Mouse (Mus musculus) liver, adult 2 months (tissue): ENCODE results near the gene Tekt1. TPM values are rescaled to one million over a fixed set of nuclear protein-coding genes. Genes with fewer than 3 reads are reported as not detected.
A peak's percentile ranks its signal among the peaks of the same experiment; 100 is the strongest.

Experiments
- DNase-seq: peaks from one replicate; pipeline ENCODE4 v3.0.0-alpha.2; 2011; ENCODE audit warnings: low read depth, low spot score; ENCODE audit errors: extremely low read depth
- H3K27ac ChIP-seq: fragments of 200-500 bp; replicated peaks from 2 replicates; pipeline ENCODE4 v1.5.1; 2012; ENCODE audit warnings: low read depth, mild to moderate bottlenecking, control low read depth, inconsistent platforms, low read length; ENCODE audit not compliant: insufficient read depth
- H3K27me3 ChIP-seq: fragments of 200-500 bp; 2 replicates; pipeline ENCODE4 v1.6.1; 2012; ENCODE audit warnings: mild to moderate bottlenecking, moderate library complexity, low read length, inconsistent platforms; ENCODE audit not compliant: control insufficient read depth, insufficient read depth
- H3K36me3 ChIP-seq: fragments of 200-500 bp; 2 replicates; pipeline ENCODE4 v1.6.1; 2012; ENCODE audit warnings: low read length, inconsistent platforms; ENCODE audit not compliant: control insufficient read depth, insufficient read depth
- H3K4me1 ChIP-seq: fragments of 200-500 bp; 2 replicates; pipeline ENCODE4 v1.6.1; 2011; ENCODE audit warnings: low read length; ENCODE audit not compliant: control insufficient read depth, insufficient read depth
- H3K4me3 ChIP-seq: fragments of 200-500 bp; 2 replicates; pipeline ENCODE4 v1.5.1; 2011; ENCODE audit warnings: low read depth, mild to moderate bottlenecking, control low read depth, low read length, moderate library complexity; ENCODE audit not compliant: insufficient read depth
- H3K79me2 ChIP-seq: fragments of 200-500 bp; 2 replicates; pipeline ENCODE4 v1.6.1; 2012; ENCODE audit warnings: inconsistent platforms, mild to moderate bottlenecking, low read length, moderate library complexity; ENCODE audit not compliant: control insufficient read depth, insufficient read depth
- H3K9ac ChIP-seq: fragments of 200-500 bp; 2 replicates; pipeline ENCODE4 v1.6.1; 2012; ENCODE audit warnings: low read depth, mild to moderate bottlenecking, control low read depth, inconsistent platforms, low read length
- CTCF ChIP-seq: fragments of 200-500 bp; IDR thresholded peaks from 2 replicates; pipeline ENCODE4 v1.5.1; 2011; ENCODE audit warnings: low read depth, low read length, control low read depth
- POLR2A ChIP-seq: fragments of 200-500 bp; IDR thresholded peaks from 2 replicates; pipeline ENCODE4 v1.6.1; 2011; ENCODE audit warnings: low read length, control low read depth; ENCODE audit not compliant: insufficient read depth; ENCODE audit errors: extremely low read depth
- WGBS: fragments of 180-500 bp; shearing (Covaris S2); methylation state at CpG from one replicate; pipeline ENCODE4 v1.1.7; 2018; 5-methylcytosine and 5-hydroxymethylcytosine counted together
- polyA plus RNA-seq: library from polyadenylated mRNA; depleted of rRNA; stranded (reverse); fragments of >200 nt; gene quantifications from 2 replicates; pipeline ENCODE4 v1.2.3, GENCODE M21; 2012
- total RNA-seq: library from RNA; depleted of rRNA; stranded (reverse); fragments of >200 nt; gene quantifications from 2 replicates; pipeline ENCODE4 v1.2.3, GENCODE M21; 2014

Tekt1 gene
- total and polyA plus RNA-seq, 2 experiments: not detected

GRCm38 (mm10) chr11:72379351-72379750 lies 17.1 kb upstream of the Tekt1 start:
- TF ChIP-seq POLR2A (no peak), CTCF (no peak)
- Histone ChIP-seq H3K9ac (no peak overlapping the region), H3K27me3 (no peaks in the 10 kb centered on the region), H3K79me2 (no peaks in the 10 kb centered on the region), H3K27ac (no peak overlapping the region), H3K36me3 (no peaks in the 10 kb centered on the region), H3K4me3 (no peak overlapping the region), H3K4me1 (no peaks in the 10 kb centered on the region)
- no peak for DNase-seq
- 95% methylated on average over 4 of the region's 4 CpGs for WGBS

DNA sequence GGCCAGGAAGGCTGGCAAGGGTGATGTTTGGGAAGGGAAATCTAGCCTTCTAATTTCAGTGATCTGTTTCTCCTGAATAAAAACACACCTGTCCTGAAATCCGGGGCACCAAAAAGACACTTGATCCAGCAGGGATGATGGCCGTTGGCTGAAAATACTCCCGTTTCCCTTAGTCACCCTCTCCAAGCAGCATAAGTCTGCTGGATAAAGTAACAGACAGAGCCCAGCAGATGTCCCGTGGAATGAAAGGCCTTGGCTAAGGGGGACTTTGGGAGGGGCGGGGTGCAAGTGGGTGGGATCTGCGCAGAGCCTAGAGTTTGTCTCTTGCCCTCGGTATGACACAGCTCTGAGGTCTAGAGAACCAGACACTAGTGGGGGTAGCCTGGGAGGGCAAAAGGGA lies 16.0 kb upstream of the Tekt1 start:
- Histone ChIP-seq H3K36me3 (no peaks in the 10 kb centered on the region), H3K27ac (no peak overlapping the region), H3K4me1 (no peaks in the 10 kb centered on the region), H3K4me3 (no peak overlapping the region), H3K9ac (no peak overlapping the region), H3K27me3 (no peaks in the 10 kb centered on the region), H3K79me2 (no peaks in the 10 kb centered on the region)
- TF ChIP-seq POLR2A: no peak
- no peak for TF ChIP-seq CTCF
- DNase-seq: no peak
- WGBS: 72% methylated on average over 7 of the region's 7 CpGs

GRCm38 (mm10) chr11:72376562-72376961 lies 14.3 kb upstream of the Tekt1 start:
- Histone ChIP-seq H3K9ac (no peak overlapping the region), H3K79me2 (no peaks in the 10 kb centered on the region), H3K27me3 (no peaks in the 10 kb centered on the region), H3K36me3 (no peaks in the 10 kb centered on the region), H3K4me1 (no peaks in the 10 kb centered on the region), H3K27ac (no peak overlapping the region), H3K4me3 (no peak overlapping the region)
- TF ChIP-seq POLR2A: no peak
- TF ChIP-seq CTCF: no peak
- peak; percentile 5 for DNase-seq
- WGBS: 62% methylated on average over 2 of the region's 2 CpGs

- 32% methylated on average over 12 of the region's 12 CpGs for WGBS
- no peak overlapping the region for H3K4me3 ChIP-seq
- TF ChIP-seq POLR2A (no peak), CTCF (no peak)
- no peaks in the 10 kb centered on the region for H3K36me3 ChIP-seq
- no peak for DNase-seq
- no peak overlapping the region for H3K9ac ChIP-seq
- 0 out of 2 replicates have a peak, but pooled peaks cover 2% of the 10 kb centered on the region for H3K27me3 ChIP-seq
- no peak overlapping the region for H3K27ac ChIP-seq
- H3K4me1 ChIP-seq: no peaks in the 10 kb centered on the region
- H3K79me2 ChIP-seq: no peaks in the 10 kb centered on the region
Observed at GRCm38 (mm10) chr11:72369904-72370672, 7.8 kb upstream of the Tekt1 start.

DNA sequence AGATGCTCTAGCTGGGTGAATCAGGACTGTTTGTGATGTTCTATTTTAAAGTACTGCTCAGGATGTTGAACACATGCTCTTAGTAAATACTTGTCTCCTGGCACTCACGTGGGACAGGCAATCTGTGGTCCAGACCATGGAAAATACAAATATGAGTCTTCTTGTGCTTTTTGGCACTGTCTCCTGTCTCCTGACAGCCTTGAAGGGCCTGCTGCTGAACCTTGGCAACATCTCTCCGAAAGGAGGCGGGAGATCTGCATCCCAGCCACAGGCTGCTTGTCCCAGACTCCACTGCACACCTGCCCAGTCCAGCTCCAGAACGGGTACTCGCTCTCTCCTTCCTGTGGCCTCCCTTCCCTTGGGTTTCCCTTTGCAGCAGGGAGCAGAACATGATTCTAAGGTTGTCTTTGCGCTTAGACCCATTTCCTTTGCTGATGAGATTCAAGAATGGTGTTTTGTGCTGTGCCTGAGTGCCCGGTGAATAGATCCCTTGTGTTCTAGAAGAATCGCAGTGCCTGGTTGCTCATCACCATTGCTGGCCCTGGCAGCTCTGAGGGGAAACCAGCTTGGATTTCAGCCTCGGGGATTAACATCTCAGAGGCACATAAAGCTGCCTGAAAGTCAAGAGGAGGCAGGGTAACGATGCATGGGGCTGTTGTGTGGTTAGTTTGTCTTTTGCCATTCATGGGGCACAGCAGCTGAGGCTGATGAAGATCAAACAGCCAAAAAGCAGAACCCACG lies 5.9 kb upstream of the Tekt1 start:
- WGBS: 67% methylated on average over 11 of the region's 11 CpGs
- Histone ChIP-seq H3K36me3 (no peaks in the 10 kb centered on the region), H3K27me3 (0 out of 2 replicates have a peak, but pooled peaks cover 2% of the 10 kb centered on the region), H3K9ac (no peak overlapping the region), H3K79me2 (no peaks in the 10 kb centered on the region), H3K4me1 (no peaks in the 10 kb centered on the region), H3K4me3 (no peak overlapping the region), H3K27ac (no peak overlapping the region)
- DNase-seq: no peak
- TF ChIP-seq POLR2A: no peak
- TF ChIP-seq CTCF: no peak
